Mouse (Mus musculus): Measurements from ENCODE around the gene Hnrnpul2.
"Not testable (repeated sequence)": the region's sequence is repeated elsewhere in the genome, so short reads cannot be mapped to it uniquely, and the experiment has no call there.

Hnrnpul2 gene

DNA sequence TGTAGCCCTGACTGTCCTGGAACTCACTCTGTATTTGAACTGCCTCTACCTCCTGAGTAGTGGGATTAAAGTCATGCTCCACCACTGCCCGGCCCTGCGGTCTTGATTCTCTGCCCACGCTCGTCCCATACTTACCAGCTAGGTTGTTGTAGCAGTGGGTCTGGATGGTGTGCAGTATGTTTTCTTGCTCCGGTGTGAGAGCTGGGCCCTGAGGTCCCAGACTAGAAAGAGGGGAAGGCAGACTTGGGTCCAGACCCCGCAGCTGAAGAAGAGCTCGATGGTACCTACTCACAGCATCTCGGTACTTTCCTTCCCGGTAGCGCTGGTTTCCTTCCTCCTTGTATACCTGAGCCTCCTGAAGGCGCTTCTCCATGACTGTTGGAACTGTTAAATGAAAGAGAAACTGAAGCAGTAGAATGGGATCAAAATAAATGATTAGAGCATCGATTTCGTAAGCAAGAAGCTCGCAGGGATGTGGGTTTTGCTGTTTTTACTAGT, 1.5 kb upstream of the Hnrnpul2 start:
- no peak for DNase-seq (ENCODE audit: low read depth, low spot score)

DNA sequence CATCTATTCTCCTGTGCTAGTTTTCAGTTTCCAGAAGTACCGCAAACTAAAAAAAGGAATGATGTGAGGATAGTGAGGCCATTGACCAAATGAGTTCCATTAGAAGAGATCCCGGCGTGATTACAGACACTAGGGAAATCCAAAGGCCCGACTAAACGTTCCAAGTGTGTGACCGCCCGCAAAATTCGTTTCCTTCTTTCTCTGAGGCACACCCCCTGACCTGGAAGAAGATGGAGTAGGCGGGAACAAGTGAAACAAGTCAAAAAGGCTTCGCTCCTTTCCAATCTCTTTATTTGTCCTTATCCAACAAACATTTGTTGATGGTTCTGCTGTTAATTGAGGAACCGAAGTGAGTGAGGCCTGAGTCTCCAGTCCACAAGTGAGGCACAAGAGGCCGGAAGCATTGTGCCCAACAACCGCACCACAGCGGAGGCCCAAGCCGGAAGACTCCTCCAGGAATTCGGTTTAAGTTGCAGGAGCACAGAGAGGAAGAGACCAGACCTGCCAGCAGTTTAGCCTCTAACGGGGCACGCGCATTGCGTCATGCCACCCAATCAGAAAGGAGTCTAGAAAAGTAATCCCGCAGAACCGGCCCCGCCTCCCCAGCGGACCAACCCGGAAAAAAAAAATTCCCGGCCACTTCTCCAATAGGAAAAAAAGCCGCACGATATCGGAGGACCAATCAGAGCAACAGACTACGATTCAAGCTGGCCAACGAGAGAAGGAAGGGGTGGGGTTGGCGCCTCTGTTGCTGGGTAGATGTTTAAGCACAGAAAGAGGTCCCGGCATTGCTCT, 812 bp upstream of the Hnrnpul2 start, which contains the start of gene Ttc9c:
Ttc9c (minus strand) TSS at position 533 of the 795 bp plus-strand sequence.
- peak; percentile 99 for DNase-seq (ENCODE audit: low read depth, low spot score)

DNA sequence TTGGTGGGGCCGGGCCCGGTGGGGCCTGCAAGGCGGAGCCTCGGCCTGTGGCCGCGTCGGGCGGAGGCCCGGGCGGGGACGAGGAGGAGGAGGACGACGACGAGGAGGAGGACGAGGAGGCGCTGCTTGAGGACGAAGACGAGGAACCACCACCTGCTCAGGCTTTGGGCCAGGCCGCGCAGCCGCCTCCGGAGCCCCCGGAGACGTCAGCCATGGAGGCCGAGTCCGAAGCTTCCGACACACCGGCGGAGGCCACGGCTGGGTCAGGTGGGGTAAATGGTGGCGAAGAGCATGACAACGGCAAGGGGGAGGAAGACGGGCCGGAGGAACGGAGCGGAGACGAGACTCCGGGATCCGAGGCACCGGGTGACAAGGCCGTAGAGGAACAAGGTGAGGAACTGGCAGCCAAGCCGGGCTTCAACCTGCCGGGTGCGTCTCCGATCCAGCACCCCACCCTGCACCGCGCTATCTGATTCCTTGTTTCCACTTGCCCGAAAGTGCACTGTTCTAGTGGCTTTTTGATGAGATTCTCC, 680 bp downstream of the Hnrnpul2 start:
- DNase-seq (ENCODE audit: low read depth, low spot score): no peak

DNA sequence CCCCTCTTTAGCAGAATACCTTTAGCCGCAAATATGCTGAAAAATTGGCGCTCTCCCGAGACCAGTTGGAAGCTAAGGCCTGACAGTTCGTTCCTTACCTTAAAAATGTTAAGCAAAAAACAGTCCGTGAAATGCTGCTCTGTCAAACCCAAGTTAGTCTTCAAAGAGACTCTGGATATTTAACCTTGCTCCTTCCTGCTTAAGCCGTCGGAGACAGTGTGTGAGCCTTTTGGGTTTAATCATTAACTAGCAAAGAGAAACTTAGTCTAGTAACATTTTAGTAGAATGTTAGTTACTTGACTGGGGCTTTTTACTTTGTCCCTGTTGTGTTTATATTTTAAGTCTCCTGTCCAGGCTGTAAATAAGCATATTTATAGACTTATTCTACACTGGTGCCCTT, 1.3 kb downstream of the Hnrnpul2 start:
- DNase-seq (ENCODE audit: low read depth, low spot score): no peak

DNA sequence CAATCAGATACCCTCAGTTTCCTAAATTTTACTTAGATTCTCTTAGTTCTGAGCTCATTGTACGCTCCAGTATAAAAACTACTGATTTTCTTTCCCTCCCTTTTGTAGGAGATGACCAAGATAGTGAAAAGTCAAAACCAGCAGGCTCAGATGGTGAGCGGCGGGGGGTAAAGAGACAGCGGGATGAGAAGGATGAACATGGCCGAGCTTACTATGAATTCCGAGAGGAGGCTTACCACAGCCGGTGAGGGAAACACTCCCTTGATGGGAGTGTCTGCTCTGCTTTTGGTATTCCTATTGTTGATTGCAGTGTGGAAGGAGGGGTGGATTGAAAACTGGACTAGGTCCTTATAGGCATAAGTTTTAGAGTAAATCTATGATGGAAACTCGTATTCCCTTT, 2.9 kb downstream of the Hnrnpul2 start:
- no peak for DNase-seq (ENCODE audit: low read depth, low spot score)

DNA sequence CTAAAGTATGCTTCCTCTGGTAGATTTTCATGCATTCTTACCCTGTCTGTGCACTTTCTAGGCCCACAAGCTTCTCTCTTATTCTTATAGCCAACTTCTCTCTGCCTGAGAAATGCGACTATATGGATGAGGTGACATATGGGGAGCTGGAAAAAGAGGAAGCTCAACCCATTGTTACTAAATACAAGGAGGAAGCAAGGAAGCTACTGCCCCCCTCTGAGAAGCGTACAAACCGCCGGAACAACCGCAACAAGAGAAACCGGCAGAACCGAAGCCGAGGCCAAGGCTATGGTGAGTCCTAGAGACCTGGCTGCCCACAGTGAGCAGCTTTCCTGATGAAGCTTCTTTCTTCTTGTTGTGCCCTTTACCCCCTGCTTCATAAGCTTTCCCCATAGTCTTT, 9.8 kb downstream of the Hnrnpul2 start, which contains the start of gene AC129217.1:
AC129217.1 (plus strand) TSS at position 114 of the 400 bp plus-strand sequence.
- DNase-seq (ENCODE audit: low read depth, low spot score): no peak

DNA sequence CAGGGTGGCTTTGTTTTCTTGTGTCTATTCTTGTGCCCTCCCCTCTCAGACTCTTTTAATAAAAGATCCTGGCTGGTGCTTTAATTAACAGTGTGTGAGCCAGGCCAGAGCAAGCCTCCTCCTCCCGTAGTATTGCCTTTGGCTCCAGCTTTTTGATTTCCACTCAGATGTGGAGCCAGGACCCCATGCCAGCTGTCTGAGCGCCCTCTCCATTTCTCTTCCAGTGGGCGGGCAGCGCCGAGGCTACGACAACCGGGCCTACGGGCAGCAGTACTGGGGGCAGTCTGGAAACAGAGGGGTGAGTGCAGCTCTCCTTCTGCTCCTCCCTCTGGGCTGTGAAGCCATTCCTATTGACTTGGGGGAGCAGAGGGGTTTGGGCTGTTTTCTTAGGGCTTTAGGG, 10.9 kb downstream of the Hnrnpul2 start:
- no peak for DNase-seq (ENCODE audit: low read depth, low spot score)

DNA sequence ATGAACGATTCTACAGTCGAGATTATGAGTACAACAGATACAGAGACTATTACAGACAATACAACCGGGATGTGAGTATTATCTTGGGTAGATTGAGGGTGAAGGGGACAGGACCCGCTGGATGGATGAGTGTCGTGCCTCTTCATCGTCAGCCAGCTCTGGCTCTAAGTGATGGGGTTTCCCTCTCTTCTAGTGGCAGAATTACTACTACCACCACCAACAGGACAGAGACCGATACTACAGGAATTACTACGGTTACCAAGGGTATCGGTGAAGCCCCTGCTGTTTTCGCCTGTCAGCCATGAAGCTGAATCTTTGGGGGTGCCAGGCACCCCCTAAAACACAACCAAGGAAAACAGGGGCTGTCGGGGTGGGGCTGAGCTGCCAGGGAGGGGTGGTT, 11.5 kb downstream of the Hnrnpul2 start:
- DNase-seq (ENCODE audit: low read depth, low spot score): peak; percentile 51

DNA sequence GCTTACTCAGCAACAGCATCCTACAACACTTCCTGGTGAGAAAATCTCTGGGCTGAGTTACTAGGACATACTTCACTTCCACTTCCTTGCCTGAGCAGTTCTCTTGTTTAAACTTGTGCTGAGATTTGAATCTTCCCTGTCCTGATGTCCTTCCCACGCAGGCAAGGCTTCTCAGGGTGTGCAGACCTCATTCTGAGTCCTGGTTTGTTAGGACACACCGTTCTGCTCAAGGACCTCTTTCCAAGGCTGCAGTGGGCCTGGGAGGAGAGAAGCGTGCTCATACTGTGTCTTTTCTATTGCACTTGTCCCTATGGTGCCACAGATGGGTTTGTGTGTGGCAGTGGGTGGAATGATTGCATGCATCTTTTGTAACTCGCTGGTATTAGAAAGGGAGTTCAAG, 13.2 kb downstream of the Hnrnpul2 start:
- DNase-seq (ENCODE audit: low read depth, low spot score): no peak

DNA sequence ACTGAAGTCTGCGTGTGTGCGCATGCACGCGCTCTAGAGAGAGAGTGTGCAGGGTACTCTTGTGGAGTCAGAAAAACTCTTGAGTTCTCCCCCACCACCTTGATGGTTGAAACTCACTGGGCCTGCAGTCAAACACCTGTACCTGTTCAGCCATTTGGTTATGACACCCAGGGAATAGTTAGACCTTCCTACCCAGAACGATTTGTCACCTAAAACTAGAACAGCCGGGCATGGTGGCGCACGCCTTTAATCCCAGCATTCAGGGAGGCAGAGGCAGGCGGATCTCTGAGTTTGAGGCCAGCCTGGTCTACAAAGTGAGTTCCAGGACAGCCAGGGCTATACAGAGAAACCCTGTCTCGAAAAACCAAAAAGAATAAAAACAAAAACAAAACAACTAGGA, 16.5 kb downstream of the Hnrnpul2 start:
- DNase-seq (ENCODE audit: low read depth, low spot score): not testable (repeated sequence)

DNA sequence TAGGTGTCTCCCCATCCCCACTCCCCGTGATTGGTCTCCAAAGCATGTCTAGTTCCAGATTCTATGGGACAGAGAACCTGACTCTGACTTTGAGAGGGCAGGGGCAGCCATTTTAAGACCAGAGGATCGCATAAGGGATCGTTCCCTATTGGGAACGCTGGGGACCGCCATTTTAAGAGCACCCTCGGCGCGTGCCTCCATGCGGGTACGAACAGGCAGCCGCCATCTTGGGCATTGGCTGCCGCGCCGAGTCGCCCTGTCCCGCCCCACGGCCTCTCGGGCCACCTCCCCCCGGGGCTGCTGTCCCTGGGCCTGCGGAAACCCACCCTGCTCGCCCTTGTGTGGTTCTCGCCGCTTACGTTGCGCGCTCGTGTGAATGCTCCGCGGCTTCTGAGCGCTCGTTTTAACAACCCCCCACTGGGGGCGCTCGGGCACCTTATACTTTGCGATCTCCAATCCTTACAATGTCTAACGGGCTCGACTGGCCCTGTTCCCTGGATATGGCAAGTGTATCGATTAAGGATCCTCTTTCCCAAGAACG, 17.5 kb downstream of the Hnrnpul2 start, which contains the start of gene Bscl2:
Bscl2 (plus strand) TSS at position 217 of the 541 bp plus-strand sequence.
- peak; percentile 89 for DNase-seq (ENCODE audit: low read depth, low spot score)

DNA sequence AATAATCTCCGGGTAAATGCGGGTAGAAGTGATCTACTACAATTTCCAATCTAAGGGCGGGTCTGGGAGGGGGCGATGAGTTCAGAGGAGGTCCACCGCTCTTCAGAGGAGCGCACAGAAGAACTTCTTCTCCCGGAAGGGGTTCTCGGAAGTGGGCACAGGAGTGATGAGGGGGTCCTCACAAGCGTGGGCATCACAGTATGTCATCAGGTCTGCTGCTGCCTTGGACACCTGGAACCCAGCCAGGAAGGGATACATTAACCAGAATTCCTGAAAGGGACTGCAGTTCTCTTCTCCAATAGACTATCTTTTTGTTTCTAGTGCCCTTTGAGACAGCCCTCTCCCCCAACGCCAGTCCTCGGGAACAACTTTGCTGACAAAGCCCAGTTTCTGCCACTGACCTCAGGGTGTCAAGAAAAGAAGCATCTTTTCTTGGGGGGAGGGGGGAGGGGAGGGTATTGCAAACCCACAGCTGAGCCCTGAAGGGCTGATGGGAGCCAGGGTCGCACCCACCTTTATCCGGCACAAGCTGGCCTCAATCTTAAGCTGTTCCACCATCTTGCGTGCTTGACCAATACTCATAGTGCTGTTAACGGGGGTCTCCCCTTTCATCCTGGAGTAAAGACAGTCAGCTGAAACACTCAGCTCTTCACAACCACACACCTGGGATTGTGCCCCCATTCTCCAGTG, 18.4 kb downstream of the Hnrnpul2 start:
- DNase-seq (ENCODE audit: low read depth, low spot score): no peak

DNA sequence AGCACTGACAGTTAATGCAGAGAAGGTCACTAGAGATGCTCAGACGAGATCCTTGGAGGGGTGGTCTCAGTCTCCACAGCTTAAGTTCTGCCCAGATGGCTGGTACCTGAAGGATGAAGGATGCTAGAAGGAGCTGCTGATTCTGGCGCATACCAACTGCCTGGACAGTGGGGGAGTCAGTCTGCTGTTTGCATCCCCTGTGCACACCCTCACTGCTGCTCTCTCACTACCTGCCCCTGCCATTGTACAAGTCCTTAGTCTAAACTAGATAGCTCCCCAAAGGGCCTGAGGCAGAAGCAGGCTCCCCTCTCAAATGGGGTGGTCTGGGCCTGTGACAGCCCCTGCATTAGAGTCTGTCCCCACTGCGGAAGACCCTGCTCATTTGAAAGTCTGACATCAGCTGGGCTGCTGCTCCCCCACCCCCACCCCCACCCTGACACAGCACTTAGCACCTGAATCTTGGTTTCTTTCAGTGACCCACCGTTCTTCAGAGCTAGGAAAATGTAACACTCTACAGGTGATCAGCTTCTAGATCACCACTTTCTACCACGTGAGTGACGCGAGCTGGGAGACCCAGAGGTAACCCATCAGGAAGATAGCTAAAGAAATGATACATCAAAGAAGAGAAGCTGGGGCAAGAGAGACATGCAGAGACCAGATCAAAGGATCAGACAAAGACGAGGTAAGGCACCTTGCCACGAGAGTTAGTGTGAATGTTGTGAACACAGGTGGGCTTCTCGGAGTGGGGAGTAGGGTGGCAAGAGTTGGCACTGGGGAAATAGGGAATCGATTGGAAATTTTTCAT, 19.5 kb downstream of the Hnrnpul2 start, which contains the start of gene Gng3:
Gng3 (minus strand) TSS at position 92 of the 805 bp plus-strand sequence.
- DNase-seq (ENCODE audit: low read depth, low spot score): peak; percentile 92

DNA sequence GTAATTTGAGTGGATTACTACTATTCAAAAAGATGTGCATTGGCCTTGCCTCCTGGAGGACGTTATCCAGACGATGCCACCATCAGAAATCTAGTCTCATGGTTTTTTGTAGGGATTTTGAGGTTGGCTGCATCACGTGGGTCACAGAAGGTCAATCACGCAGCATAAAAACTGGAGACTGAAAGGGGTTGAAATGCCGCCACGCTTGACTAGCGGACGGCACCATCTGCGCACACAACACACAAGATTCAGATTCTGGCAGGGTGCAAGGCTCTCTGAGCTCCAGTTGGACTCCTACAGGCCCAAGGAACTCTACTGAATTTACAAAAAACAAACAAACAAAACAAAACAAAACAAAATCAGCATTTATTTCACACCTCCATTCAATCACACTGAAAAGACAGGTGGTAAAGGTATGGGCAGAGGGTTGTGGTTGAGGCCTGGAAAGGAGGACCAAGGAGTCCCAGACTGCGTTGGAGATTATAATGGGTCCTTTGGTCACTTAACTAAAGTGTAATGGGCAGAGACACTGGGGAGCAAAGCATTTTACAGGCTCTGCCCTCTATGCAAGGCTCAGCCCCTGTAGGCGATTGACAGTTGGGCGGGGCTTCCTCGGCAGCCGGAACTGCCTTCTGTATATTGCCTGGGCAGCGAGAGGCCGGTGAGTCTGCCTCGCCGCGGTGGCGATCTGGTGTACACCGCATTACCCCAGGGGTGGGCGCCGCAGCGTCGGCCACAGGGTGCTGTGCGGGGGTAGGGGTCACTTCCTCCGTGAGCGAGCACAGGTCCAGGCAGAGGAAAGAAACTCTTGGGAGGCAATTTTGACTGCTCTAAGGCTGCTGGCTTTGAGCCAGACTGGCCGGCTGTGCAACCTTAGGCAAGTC, 20.3 kb downstream of the Hnrnpul2 start:
- no peak for DNase-seq (ENCODE audit: low read depth, low spot score)

DNA sequence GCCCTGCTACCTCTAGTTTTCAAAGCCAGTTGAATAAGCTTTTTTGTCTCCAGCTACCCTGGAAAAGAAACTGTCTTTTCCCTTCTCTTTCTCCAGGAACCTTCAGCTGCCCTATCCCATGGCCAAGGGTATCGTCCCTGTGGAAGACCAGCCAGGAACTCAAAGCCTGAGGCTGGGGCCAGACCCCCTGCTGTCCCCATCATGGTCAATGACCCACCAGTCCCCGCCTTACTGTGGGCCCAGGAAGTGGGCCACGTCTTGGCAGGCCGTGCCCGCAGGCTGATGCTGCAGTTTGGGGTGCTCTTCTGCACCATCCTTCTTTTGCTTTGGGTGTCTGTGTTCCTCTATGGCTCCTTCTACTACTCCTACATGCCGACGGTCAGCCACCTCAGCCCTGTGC, 21.2 kb downstream of the Hnrnpul2 start:
- DNase-seq (ENCODE audit: low read depth, low spot score): no peak

DNA sequence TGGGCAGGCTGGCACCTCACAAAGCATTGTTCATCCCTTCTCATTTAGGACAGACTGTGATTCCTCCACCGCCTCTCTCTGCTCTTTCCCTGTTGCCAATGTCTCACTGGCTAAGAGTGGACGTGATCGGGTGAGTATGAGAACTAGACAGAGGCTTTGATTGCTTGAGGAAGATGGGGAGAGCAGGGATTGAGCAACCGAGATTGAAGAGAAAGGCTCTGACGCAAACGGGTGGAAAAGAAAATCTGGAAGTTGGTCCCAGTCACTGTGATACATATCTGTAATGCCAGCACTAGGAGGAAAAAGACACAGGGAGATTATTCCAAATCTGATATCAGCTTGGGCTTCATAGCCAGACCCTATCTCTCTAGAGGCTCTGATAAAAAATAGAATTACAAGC, 23.2 kb downstream of the Hnrnpul2 start:
- no peak for DNase-seq (ENCODE audit: low read depth, low spot score)

DNA sequence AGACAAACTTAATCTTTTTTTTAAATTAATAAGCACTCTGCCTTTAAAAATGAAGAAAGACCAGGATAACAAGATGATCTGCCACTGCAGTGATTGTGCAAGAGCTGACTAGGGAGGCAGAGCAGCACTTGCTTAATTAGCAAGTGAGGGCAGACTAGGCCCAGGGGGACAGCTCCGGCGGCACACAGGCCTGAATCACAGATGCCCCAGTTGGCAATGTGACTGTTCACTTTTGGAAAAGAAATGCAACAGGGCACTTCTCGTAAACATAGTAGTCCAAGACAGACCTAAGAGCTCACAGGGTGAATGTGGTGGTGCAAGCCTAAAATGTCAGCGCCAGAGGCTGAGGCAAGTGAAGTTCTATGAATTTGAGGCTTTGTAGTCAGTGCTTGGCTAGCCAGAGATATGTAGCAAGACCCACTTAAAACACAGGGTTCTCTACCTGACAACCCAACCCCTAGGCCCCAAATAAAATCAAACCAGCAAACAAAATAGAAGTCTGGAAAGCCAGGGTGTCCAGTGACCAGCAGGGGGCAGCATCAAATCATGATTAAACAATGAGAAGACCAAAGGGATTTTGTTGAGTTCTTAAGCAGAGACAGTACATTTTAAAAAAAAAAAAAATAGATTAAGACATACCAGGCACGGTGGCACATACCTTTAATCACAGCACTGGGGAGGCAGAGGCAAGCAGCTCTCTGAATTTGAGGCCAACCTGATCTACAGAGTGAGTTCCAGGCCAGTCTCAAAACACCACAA, 24.7 kb downstream of the Hnrnpul2 start:
- peak; percentile 80 for DNase-seq (ENCODE audit: low read depth, low spot score)

DNA sequence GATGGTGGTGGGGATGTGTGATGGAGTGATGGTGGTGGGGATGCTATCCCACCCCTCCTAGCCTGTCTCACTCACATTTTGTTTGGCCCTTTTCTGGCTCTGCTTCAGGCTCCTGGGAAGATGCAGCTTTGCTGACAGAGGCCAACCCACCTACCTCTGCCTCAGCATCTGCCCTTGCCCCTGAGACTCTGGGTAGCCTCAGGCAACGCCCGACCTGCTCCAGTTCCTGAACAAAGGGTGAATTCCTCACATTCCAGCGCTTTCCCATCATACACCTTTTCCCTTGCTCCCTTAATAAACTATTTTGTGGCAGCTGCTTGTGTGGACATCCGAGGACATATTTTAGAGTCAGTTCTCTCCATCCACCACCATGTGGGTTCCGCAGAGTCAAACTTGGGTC, 28.5 kb downstream of the Hnrnpul2 start:
- DNase-seq (ENCODE audit: low read depth, low spot score): peak; percentile 59

DNA sequence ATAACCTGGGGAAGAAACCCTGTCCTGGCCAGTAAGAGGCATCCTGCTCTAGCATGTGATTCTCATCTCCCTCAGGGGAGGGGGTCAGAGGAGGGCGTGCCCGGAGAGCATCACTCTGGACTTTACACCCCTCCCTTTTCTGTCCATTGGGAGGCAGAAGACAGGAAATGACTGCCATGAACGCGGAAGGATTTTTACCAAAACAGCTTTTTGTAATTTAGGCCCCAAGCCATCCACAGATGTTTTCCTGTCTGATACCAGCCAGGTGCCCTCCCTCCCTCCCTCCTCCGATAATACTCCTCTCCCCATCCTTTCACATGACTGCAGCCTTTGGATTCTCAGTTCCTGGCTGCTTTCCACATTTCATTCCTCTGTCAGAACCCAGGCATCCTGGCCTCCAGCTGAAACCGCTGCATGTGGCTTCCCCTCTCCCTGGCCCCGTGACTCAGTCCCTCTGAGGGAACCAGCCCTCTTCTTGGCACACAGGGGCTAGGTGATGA, 30.6 kb downstream of the Hnrnpul2 start, which contains the start of gene Lrrn4cl:
Lrrn4cl (plus strand) TSS at position 367 of the 500 bp plus-strand sequence.
- DNase-seq (ENCODE audit: low read depth, low spot score): peak; percentile 74
